In the genomic region with DNA sequence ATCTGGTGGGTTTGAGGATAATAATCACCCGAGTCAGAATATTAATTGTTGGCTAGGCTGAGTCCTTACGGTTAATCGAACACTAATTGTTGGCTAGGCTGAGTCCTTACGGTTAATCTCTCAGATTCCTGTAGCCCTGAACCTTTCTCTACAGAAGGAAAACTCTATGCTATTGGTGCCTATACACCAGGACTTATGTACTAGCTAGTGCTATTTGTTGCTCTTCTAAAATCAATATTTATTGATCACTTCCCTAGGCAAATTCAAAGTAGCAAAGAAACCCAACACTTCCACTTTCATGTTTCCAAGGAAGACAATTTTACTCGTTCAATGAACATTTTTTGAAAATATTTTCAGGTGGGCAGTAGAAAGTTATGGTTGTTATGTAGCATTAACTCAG, we compare ENCODE assay signal across 16 mouse cellular contexts.
"Had no signal": no experiment of that assay in that cellular context is flagged by ENCODE, and none has a peak within 500 bp of the region (broad histone marks: within the 10 kb centered on the region; RNA-seq: fewer than 3 reads in every experiment).

No protein-coding gene starts in this region.

- H3K4me3 ChIP-seq: neural tube, embryonic 13.5 days; neural tube, embryonic 15.5 days; stomach, embryonic 15.5 days had no signal

- H3K27me3 ChIP-seq: neural tube, embryonic 13.5 days; neural tube, embryonic 15.5 days; stomach, embryonic 15.5 days had no signal

- H3K9me3 ChIP-seq: neural tube, embryonic 13.5 days; neural tube, embryonic 15.5 days; stomach, embryonic 15.5 days had no signal

- H3K36me3 ChIP-seq: neural tube, embryonic 13.5 days; neural tube, embryonic 15.5 days; stomach, embryonic 15.5 days had no signal

- H3K9ac ChIP-seq: neural tube, embryonic 13.5 days; neural tube, embryonic 15.5 days; stomach, embryonic 15.5 days had no signal

- H3K4me1 ChIP-seq: neural tube, embryonic 13.5 days; neural tube, embryonic 15.5 days; stomach, embryonic 15.5 days had no signal

- H3K4me2 ChIP-seq: neural tube, embryonic 13.5 days; neural tube, embryonic 15.5 days; stomach, embryonic 15.5 days had no signal

- DNase-seq: retina, postnatal 1 day; right cerebral cortex, adult 18-20 months; right cerebral cortex, postnatal 14 days; right cerebral cortex, postnatal 25 days; right cerebral cortex, postnatal 4 days; spleen, adult 18-20 months; thymus, adult 18-20 months; thymus, adult 2 months; thymus, postnatal 14 days; thymus, postnatal 25 days; thymus, postnatal 36 days; thymus, postnatal 4 days had no signal

- H3K27ac ChIP-seq: neural tube, embryonic 13.5 days; neural tube, embryonic 15.5 days; stomach, embryonic 15.5 days; stomach, postnatal 0 days had no signal
